ENCODE assay signal across 9 mouse cellular contexts in genomic region chr11:104106329-104106728, GRCm38 (mm10). TPM values are rescaled to one million over a fixed set of nuclear protein-coding genes. Genes with fewer than 3 reads are reported as not detected.
A peak's percentile ranks its signal among the peaks of the same experiment; 100 is the strongest.
DNase-seq lines count a peak whose midpoint lies in the region; ATAC-seq and TF ChIP-seq lines count a peak whose summit lies in the region.
"Had no signal": no experiment of that assay in that cellular context is flagged by ENCODE, and none has a peak within 500 bp of the region (broad histone marks: within the 10 kb centered on the region; RNA-seq: fewer than 3 reads in every experiment).

No protein-coding gene starts in this region.

- no peak overlapping the region for H3K27ac ChIP-seq in lung, embryonic 14.5 days (ENCODE audit: low read depth)
- H3K27ac ChIP-seq in thymus, adult 2 months (ENCODE audit: control insufficient read depth, insufficient read depth, low read length): no peak overlapping the region
- H3K27ac ChIP-seq: limb, embryonic 12.5 days had no signal

- 46% methylated on average over 5 of the region's 5 CpGs for WGBS in lung, embryonic 14.5 days
- WGBS in thymus, adult 2 months: 70% methylated on average over 5 of the region's 5 CpGs

- no peaks in the 10 kb centered on the region for H3K36me3 ChIP-seq in lung, embryonic 14.5 days (ENCODE audit: insufficient read depth)
- H3K36me3 ChIP-seq in thymus, adult 2 months (ENCODE audit: control insufficient read depth, insufficient read depth, low read length): no peaks in the 10 kb centered on the region
- H3K36me3 ChIP-seq: limb, embryonic 12.5 days had no signal

- TF ChIP-seq CTCF in lung, embryonic 14.5 days (IDR thresholded peaks at IDR 0.05; ENCODE audit: low read depth): no peak
- no peak for TF ChIP-seq CTCF in thymus, adult 2 months (IDR thresholded peaks at IDR 0.05; ENCODE audit: borderline replicate concordance, control insufficient read depth, extremely low read depth, insufficient read depth, low read length, poor library complexity)

- no peak overlapping the region for H3K4me3 ChIP-seq in lung, embryonic 14.5 days (ENCODE audit: low read depth, low read length)
- no peak overlapping the region for H3K4me3 ChIP-seq in thymus, adult 2 months (ENCODE audit: control insufficient read depth, insufficient read depth, low read length)
- H3K4me3 ChIP-seq: erythroblast, embryonic 14.5 days; limb, embryonic 12.5 days had no signal

- no peak for ATAC-seq in lung, embryonic 14.5 days (ENCODE audit: insufficient read depth)

- no peak overlapping the region for H3K4me2 ChIP-seq in lung, embryonic 14.5 days
- H3K4me2 ChIP-seq: limb, embryonic 12.5 days had no signal

- H3K4me1 ChIP-seq in lung, embryonic 14.5 days (ENCODE audit: insufficient read depth): no peaks in the 10 kb centered on the region
- H3K4me1 ChIP-seq in thymus, adult 2 months (replicated peaks; ENCODE audit: control insufficient read depth, insufficient read depth, low read length): no peaks in the 10 kb centered on the region

- no peaks in the 10 kb centered on the region for H3K9me3 ChIP-seq in lung, embryonic 14.5 days (ENCODE audit: low read depth, low read length)
- H3K9me3 ChIP-seq: limb, embryonic 12.5 days had no signal

- H3K9ac ChIP-seq in lung, embryonic 14.5 days: no peak overlapping the region
- H3K9ac ChIP-seq: limb, embryonic 12.5 days had no signal

- DNase-seq in lung, embryonic 14.5 days: peak; percentile 79
- DNase-seq in lung, postnatal 25 days (ENCODE audit: low spot score): no peak
- DNase-seq in frontal cortex, postnatal 14 days (ENCODE audit: low spot score in 2 of 2): peak; percentile 63 to 67
- peak; percentile 60 for DNase-seq in layer of hippocampus, adult 9-11 months
- DNase-seq in right cerebral cortex, adult 2 months (ENCODE audit: low spot score in 2 of 2): peak; percentile 61 to 66
- no peak for DNase-seq in thymus, postnatal 0 days (ENCODE audit: low spot score)
- no peak for DNase-seq in thymus, adult 2 months

- no peak for TF ChIP-seq POLR2A in thymus, adult 2 months (IDR thresholded peaks at IDR 0.05; ENCODE audit: control insufficient read depth, extremely low read depth, insufficient read depth, low read length, poor library complexity)

- H3K27me3 ChIP-seq in lung, embryonic 14.5 days (ENCODE audit: insufficient read depth, low read length): no peaks in the 10 kb centered on the region
- H3K27me3 ChIP-seq in thymus, adult 2 months (ENCODE audit: control insufficient read depth, insufficient read depth, low read length): no peaks in the 10 kb centered on the region

RNA-seq across cellular contexts. Expression of gene Crhr1, which starts 26.3 kb away (rescaled TPM):
- polyA plus RNA-seq in lung, embryonic 14.5 days (2014; fragmentation: Nextera tagmentation; extraction: Ambion mirVana): not detected in 2 replicates
- 0.05 TPM in 1 of 2 replicates, not detected in the other for polyA plus RNA-seq in thymus, postnatal 0 days (2015; fragmentation: Nextera tagmentation; extraction: Ambion mirVana)
- polyA plus RNA-seq in thymus, adult 2 months (2012; rRNA removed): 0.19 and 0.24 TPM in 2 replicates
- polyA plus RNA-seq: erythroblast, embryonic 14.5 days had no signal

Comparison
In these comparisons a context has a peak if more than half of its experiments do, and no peak if none do; other contexts are left out.
1. DNase-seq: peak in lung, embryonic 14.5 days (single experiment), frontal cortex, postnatal 14 days (2 of 2), layer of hippocampus, adult 9-11 months (single experiment) and right cerebral cortex, adult 2 months (2 of 2); none in lung, postnatal 25 days (single experiment), thymus, postnatal 0 days (single experiment) and thymus, adult 2 months (single experiment).